11 mouse cellular contexts compared by ENCODE assay signal in genomic region chr9:43797746-43798145, GRCm38 (mm10).
"Had no signal": no experiment of that assay in that cellular context is flagged by ENCODE, and none has a peak within 500 bp of the region (broad histone marks: within the 10 kb centered on the region; RNA-seq: fewer than 3 reads in every experiment).

No protein-coding gene starts in this region.

- H3K4me2 ChIP-seq: limb, embryonic 13.5 days; liver, embryonic 11.5 days; liver, embryonic 15.5 days; lung, embryonic 15.5 days; neural tube, embryonic 15.5 days had no signal

- H3K9ac ChIP-seq: liver, embryonic 15.5 days; lung, embryonic 15.5 days; neural tube, embryonic 15.5 days had no signal

- DNase-seq: left cerebral cortex, postnatal 4 days; right cerebral cortex, postnatal 4 days; spleen, adult 18-20 months; thymus, postnatal 36 days had no signal

- H3K27ac ChIP-seq: limb, embryonic 13.5 days; liver, embryonic 15.5 days; lung, embryonic 15.5 days; midbrain, embryonic 10.5 days; neural tube, embryonic 15.5 days had no signal

- H3K27me3 ChIP-seq: limb, embryonic 13.5 days; liver, embryonic 15.5 days; lung, embryonic 15.5 days; neural tube, embryonic 15.5 days had no signal

- H3K4me3 ChIP-seq: limb, embryonic 13.5 days; liver, embryonic 15.5 days; lung, embryonic 15.5 days; midbrain, embryonic 10.5 days; myocyte; neural tube, embryonic 15.5 days had no signal

- H3K9me3 ChIP-seq: limb, embryonic 13.5 days; liver, embryonic 15.5 days; lung, embryonic 15.5 days; midbrain, embryonic 10.5 days; neural tube, embryonic 15.5 days had no signal

- H3K4me1 ChIP-seq: liver, embryonic 15.5 days; lung, embryonic 15.5 days had no signal
